Mouse (Mus musculus): ENCODE results near the gene Dgki.
"Not testable (repeated sequence)": the region's sequence is repeated elsewhere in the genome, so short reads cannot be mapped to it uniquely, and the experiment has no call there.

Dgki gene

GRCm38 (mm10) chr6:37150483-37150882 is 149.5 kb downstream of the Dgki start:
- peak; percentile 51 for DNase-seq (ENCODE audit: low read depth, low spot score)

- peak; percentile 50 for DNase-seq (ENCODE audit: low read depth, low spot score)
Observed at GRCm38 (mm10) chr6:37150038-37150437, 149.9 kb downstream of the Dgki start.

DNA sequence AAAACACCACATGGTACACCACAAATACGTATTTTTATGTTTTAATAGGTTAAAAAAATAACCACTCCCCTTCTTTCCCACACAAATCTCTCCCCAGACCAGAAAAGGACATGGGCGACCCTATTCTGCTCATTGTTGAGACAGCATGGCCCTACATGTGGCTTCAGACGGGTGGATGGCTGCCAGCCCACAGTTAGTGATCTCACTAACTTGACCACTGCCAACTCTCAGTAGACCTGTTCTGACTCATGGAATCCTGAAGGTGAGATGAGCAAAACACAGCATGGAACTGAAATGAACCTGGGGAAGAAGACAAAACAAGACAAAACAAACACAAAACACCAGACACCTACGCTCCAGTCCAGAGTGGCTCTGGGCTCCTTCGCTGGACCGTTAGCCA is 150.8 kb downstream of the Dgki start:
- peak; percentile 89 for DNase-seq (ENCODE audit: low read depth, low spot score)

DNA sequence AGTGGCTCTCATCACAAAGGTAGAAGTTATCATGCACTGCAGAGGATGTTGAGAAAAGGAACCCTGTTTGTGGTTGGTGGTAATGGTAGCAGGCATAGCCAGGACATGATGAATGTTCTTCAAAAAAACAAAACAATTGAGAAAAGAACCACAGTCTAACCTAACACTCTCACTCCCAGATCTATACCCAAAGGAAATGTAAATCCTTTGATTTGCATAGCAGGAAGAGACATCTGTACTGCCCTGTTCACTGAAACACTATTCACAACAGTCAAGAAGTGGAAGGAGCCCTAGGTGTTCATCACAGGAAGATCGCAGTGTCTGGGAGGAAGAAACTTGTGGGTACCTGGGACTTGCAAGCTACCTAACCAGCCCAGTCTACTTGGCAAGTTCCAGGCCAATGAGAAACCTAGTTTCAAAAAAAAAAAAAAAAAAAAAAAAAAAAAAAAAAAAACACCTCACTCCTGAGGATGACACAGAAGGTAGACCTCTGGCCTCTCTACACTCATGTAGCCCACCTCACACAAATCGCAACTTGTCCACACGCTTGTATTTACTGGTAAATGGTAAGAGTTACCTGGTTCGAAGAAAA is 152.5 kb downstream of the Dgki start:
- no peak for DNase-seq (ENCODE audit: low read depth, low spot score)

GRCm38 (mm10) chr6:37143867-37144163 is 156.2 kb downstream of the Dgki start:
- DNase-seq (ENCODE audit: low read depth, low spot score): no peak

DNA sequence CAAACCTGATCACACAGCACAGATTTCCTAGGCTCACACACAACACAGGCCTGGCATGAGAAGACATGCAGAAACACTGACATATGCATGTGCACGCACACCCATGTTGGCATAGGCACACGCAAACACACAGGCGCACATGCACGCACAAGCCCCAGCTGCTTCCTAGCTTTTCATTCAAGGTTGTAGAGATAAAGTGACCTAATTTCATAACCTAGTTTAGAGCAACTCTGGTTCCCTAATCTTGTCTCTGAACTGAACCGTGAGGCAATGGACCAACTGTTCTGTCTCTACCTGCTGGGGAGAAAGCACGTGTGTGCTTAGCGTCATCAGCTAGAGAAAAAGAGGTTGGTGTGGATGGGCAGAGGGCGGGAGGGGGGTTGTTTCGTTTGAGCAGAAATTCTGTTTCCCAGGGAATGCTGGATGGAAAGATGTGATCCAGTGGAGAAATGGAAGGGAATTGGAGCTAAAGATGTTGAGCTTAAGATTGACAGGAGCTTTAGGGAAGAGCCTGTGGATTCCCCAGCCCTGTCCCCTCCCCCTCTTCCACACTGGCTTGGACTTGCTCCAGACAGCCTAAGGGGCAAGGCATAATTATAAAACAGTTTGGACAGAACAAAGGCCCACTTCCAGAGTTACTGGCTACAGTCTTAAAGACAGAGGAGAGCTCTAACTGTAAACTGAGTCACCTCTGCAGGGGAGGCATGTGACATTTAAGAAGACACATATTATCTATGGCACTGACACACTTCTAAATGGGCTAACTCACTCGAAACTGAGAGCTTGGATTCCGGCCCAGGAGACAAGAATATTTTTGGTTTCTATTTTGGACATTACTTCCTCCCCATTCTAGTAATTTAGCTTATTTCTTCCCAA is 156.8 kb downstream of the Dgki start:
- DNase-seq (ENCODE audit: low read depth, low spot score): peak; percentile 82

DNA sequence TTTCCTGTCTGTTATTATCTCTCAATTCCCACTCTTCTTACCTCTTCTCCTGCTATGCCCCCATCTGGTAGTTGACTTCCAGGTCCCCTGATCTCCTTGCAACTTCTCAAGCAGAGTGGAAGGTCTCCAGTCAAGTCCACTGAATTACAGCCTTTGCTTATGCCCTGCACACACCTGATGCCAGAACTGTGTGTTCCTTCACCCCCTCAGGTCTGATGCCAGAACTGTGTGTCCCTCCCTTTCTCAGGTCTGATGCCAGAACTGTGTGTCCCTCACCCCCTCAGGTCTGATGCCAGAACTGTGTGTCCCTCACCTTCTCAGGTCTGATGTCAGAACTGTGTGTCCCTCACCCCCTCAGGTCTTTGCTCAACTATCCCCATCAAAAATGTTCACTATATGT is 161.2 kb downstream of the Dgki start:
- no peak for DNase-seq (ENCODE audit: low read depth, low spot score)

GRCm38 (mm10) chr6:37131257-37131656 is 168.7 kb downstream of the Dgki start:
- no peak for DNase-seq (ENCODE audit: low read depth, low spot score)

DNA sequence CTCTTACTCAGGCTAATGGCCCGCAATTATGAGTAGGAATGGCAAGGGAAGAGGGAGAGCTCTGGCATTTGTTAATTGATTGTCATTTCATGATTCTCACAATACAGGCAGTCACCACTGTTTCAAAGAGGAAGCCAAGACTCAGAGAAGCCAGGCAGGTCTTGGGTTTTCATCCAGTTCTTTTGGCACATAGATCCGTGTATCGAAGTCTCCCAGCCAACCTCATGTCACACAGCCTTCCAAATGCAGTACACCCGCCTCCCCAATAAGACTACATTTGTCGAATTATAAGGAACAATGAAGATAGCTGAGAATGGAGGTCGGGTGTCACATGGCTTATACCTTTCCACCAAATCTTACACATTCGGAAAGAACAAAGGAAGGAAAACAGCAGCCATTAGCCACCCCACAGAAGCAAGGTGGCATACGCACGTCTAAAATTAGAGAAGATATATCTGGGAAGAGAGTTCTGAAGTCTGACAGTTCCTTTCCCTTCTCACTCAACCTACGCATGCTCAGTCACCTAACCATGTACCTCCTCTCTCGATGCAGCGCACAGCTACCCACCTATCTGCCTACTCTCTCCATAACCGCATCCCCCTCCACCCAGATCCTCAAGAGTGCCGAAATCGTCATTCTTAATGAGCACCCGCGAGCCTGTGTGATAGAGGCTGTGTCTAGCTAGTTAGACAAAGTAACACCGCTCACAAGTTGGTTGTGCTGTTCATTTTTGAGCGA is 179.4 kb downstream of the Dgki start:
- peak; percentile 86 for DNase-seq (ENCODE audit: low read depth, low spot score)

- peak; percentile 31 for DNase-seq (ENCODE audit: low read depth, low spot score)
Observed at GRCm38 (mm10) chr6:37119205-37119604, 180.8 kb downstream of the Dgki start.

DNA sequence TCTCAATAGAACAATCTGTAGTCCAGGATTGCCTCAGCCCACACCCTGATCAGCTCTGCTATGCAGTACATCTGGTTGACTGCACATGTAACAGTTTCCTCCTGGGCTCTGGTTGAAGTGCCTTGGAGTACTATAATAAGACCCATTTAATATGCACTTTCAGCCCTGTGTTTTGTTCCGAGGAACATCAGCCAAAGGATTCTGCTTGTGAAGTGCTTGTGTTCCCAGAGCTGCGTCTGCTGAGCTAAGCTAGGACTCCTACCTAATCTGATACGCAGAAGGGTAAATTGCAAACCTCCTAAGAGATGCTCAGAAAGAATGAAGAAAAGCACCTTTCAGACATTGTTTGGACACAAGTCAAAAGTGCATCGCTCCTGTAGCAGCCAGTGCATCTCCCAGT is 186.9 kb downstream of the Dgki start:
- peak; percentile 66 for DNase-seq (ENCODE audit: low read depth, low spot score)

DNA sequence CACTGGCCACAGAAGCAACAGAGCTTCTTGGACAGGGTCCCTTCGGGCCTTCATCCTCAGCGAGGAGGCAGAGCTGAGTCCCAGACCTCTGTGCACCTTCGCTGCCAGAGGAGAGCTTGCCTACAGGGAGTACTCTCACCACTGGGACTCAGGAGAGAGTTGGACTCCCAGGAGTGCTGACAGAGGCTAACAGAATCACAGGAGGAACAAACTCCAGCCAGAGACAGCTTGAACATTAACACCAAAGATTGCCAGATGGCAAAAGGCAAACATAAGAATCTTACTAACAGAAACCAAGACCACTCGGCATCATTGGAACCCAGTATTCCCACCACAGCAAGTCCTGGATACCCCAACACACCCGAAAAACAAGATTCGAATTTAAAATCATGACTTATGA is 193.7 kb downstream of the Dgki start:
- DNase-seq (ENCODE audit: low read depth, low spot score): not testable (repeated sequence)

GRCm38 (mm10) chr6:37100413-37100812 is 199.6 kb downstream of the Dgki start:
- DNase-seq (ENCODE audit: low read depth, low spot score): no peak

DNA sequence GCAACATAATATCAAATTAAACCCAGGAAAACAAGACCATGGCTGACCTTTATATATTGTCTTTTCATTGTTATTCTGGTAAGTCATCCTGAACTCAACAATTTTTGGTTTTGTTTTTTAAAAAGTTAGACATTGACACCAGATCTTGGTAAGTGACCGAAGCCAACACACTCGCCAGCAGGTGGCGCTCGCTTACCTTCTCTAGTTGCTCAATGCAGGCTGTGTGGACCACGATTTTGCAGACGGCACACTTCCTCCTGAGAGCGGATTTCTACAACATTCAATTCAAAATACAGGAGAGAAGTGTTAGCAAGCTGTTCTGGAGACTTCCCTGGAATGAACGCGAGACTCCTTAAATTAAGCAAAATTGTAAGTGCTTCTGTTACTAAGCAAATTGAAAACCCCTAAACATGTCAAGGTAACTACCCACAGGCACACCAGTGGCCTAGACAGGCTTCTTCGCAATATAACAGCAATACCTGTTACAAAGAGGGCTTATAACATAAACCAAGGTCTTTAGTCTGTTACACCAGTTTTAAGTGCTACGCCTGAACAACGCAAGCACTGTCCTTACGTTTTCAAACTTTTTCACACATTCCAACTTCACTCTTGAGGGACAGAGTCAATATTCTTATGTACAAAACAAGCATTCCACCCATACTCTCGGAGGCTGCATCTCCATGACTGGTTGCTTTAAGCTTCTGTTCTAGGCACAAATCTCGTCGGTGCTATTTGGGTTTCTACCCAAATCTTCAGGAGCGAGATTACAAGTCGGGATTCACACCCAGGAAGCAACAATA is 202.4 kb downstream of the Dgki start:
- peak; percentile 97 for DNase-seq (ENCODE audit: low read depth, low spot score)

DNA sequence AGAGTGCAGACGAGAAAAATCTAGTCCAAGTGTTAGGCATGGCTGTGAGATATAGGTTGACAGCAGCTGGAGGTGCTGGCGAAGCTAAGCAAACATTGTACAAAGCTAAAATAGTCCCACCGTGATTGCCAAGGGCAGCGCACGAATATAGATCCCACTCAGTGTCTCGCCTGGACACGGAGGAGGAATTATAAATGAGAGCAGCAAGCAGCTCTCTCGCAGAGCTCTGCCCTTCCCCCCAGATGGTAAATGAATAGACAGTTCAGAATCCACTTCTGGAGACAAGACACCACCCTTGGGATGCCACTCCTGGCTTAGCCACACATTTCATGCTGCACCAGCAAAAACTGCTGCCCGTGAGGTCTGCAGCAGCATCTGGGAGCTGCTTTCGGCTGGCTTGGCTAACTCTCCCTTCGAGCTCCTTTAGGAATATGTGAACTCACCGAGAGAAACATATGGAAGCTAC is 203.1 kb downstream of the Dgki start:
- peak; percentile 76 for DNase-seq (ENCODE audit: low read depth, low spot score)

GRCm38 (mm10) chr6:37089148-37090111 is 210.6 kb downstream of the Dgki start:
- DNase-seq (ENCODE audit: low read depth, low spot score): no peak

- DNase-seq (ENCODE audit: low read depth, low spot score): peak; percentile 48
Observed at GRCm38 (mm10) chr6:37082990-37083389, 217.0 kb downstream of the Dgki start.

DNA sequence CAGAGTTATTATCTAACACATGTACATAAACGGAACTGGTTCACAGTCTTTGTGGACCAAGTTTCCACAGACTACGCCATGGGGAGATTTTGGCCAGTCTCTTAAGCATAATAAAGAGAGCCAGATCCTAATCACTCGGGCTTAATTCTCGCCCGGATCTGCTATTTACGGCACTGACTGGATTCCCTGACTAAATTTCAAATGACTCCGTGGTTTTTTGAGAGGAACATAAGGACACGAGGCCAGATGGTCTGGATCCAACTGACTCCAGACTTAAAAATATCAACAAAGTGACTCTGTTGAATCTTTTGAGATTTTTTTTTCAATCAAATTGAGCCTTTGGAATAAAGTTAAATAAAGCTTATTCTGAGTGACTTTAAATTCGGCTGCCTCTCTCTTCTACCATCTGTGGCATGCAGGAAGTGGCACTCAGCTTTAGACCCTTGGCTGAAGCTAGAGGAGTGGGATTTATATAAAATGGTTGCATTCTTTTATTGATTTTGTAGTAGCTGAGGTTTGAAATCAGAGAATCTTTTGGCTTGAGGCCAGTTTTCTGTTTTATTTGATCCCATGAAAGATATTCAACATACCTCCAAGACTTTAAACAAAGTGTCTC is 227.5 kb downstream of the Dgki start:
- peak; percentile 68 for DNase-seq (ENCODE audit: low read depth, low spot score)

GRCm38 (mm10) chr6:37069836-37070600 is 230.0 kb downstream of the Dgki start:
- no peak for DNase-seq (ENCODE audit: low read depth, low spot score)
